Mouse (Mus musculus) neural tube, embryonic 11.5 days (tissue): ENCODE results near the gene Inpp5e. TPM values are rescaled to one million over a fixed set of nuclear protein-coding genes. Genes with fewer than 3 reads are reported as not detected.

Experiments used
- ATAC-seq: fragments of 200-750 bp; cut with Nextera tagmentation; 2 replicates; pipeline ENCODE4 v1.8.0; 2017; ENCODE audit warnings: moderate number of reproducible peaks, mild to moderate bottlenecking, moderate TSS enrichment, moderate library complexity; ENCODE audit not compliant: insufficient read depth, low FRiP score, low TSS enrichment
- DNase-seq: peaks from one replicate; pipeline ENCODE4 v3.0.0-alpha.2; 2015; ENCODE audit warnings: low spot score
- H3K27ac ChIP-seq: fragments of 300-500 bp; sonication (generic); 2 replicates; pipeline ENCODE4 v1.5.1; 2014; ENCODE audit warnings: low read depth, mild to moderate bottlenecking, low read length
- H3K27me3 ChIP-seq: fragments of 300-500 bp; sonication (generic); 2 replicates; pipeline ENCODE4 v1.6.1; 2014; ENCODE audit warnings: mild to moderate bottlenecking, low read length, mixed read lengths; ENCODE audit not compliant: control insufficient read depth, insufficient read depth
- H3K36me3 ChIP-seq: fragments of 300-500 bp; sonication (generic); 2 replicates; pipeline ENCODE4 v1.6.1; 2014; ENCODE audit warnings: mild to moderate bottlenecking, low read length, moderate library complexity, mixed read lengths; ENCODE audit not compliant: control insufficient read depth, insufficient read depth
- H3K4me1 ChIP-seq: fragments of 300-500 bp; sonication (generic); 2 replicates; pipeline ENCODE4 v1.6.1; 2014; ENCODE audit warnings: low read length, mixed read lengths; ENCODE audit not compliant: control insufficient read depth, insufficient read depth
- H3K4me2 ChIP-seq: fragments of 300-500 bp; sonication (generic); 2 replicates; pipeline ENCODE4 v1.6.1; 2014; ENCODE audit warnings: low read depth, mild to moderate bottlenecking, moderate library complexity
- H3K4me3 ChIP-seq: fragments of 300-500 bp; sonication (generic); 2 replicates; pipeline ENCODE4 v1.5.1; 2014; ENCODE audit warnings: low read depth, low read length
- H3K9ac ChIP-seq: fragments of 300-500 bp; sonication (generic); 2 replicates; pipeline ENCODE4 v1.6.1; 2014; ENCODE audit warnings: mild to moderate bottlenecking, low read length
- H3K9me3 ChIP-seq: fragments of 300-500 bp; sonication (generic); 2 replicates; pipeline ENCODE4 v1.6.1; 2016; ENCODE audit warnings: low read length; ENCODE audit not compliant: control insufficient read depth
- WGBS: fragments of 180-500 bp; shearing (Covaris S2); extraction: QIAGEN DNeasy Blood & Tissue Kit; methylation state at CpG from one replicate; pipeline ENCODE4 v1.1.7; 2014; 5-methylcytosine and 5-hydroxymethylcytosine counted together
- polyA plus RNA-seq: library from polyadenylated mRNA; unstranded; fragments of >200 nt; fragmentation: Nextera tagmentation; extraction: Ambion mirVana; gene quantifications from 2 replicates; pipeline ENCODE4 v1.2.1, GENCODE M21; 2014

The Inpp5e gene
- polyA plus RNA-seq, 1 experiment from 2014 or later: 25.4 TPM

DNA sequence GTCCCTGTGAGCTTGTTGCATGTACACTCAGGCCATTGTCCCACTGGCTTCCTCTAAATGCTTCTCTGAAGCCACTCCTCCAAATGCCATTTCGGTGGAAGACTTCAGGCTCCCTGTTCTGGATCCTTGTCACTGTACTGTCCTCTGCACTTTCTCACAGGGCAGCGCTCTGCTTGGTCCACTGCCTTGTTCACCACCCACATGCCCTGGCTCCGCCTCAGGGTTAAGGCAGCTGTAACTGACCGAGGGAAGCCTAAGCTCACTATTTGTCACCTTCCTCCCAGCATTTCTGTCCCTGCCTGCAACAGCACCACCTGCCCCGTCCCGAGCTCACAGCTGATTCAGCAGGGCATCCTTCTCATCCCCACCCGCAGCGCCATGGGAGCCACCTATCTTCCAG lies 5.7 kb downstream of the Inpp5e start:
- Histone ChIP-seq H3K27me3 (no peaks in the 10 kb centered on the region), H3K4me1 (peaks cover 12% of the 10 kb centered on the region), H3K36me3 (peaks cover 13% of the 10 kb centered on the region), H3K9me3 (no peaks in the 10 kb centered on the region), H3K4me2 (no peak overlapping the region), H3K27ac (no peak overlapping the region), H3K9ac (no peak overlapping the region), H3K4me3 (no peak overlapping the region)
- 80% methylated on average over 8 of the region's 8 CpGs for WGBS
- ATAC-seq: no peak
- DNase-seq: no peak

DNA sequence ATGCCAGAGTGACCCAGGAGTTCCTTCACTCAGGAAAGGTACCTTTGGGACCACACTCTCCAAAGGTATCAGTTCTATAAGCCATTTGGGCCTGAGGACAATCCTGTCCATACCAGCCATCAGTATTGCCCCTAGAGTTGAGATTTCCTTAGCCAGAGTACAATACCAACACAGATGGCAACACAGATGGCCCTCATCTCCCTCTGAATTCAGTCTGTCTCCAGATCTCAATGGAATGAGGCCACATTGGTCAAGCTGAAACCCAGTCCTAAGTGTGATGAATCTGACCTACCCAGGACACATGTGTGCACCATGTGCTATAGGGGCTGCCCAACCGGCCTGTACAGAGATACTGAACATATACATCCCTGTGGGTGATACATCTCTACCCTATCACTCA lies 6.7 kb downstream of the Inpp5e start:
- Histone ChIP-seq H3K4me1 (peaks cover 4% of the 10 kb centered on the region; the same call in 1 of the 2 replicates), H3K4me2 (no peak overlapping the region), H3K4me3 (no peak overlapping the region), H3K9ac (no peak overlapping the region), H3K27me3 (no peaks in the 10 kb centered on the region), H3K36me3 (peaks cover 18% of the 10 kb centered on the region), H3K9me3 (no peaks in the 10 kb centered on the region), H3K27ac (no peak overlapping the region)
- ATAC-seq: no peak
- 86% methylated on average over 1 of the region's 1 CpGs for WGBS
- no peak for DNase-seq

DNA sequence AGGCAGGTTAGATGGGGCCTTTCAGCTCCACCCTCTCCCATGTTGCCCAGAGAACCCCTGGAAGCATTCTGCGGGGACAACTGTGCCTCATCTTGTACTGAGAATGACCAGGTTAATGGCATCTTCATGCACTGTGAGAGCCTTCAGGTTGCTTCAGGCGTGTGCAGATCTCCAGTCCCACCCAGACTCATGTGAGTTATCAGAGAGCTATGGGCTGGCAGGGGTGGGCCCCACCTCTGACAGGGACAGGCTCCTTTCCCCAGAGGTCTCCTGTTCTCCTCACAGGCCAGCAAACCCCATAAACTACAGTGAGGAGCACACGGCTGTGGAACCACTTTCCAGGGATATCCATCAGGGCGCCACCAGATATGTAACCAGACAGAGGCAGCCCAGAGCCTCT lies 8.0 kb downstream of the Inpp5e start:
- no peak for ATAC-seq
- H3K9ac ChIP-seq: no peak overlapping the region
- peaks cover 4% of the 10 kb centered on the region; the same call in 1 of the 2 replicates for H3K4me1 ChIP-seq
- WGBS: 88% methylated on average over 4 of the region's 4 CpGs
- no peaks in the 10 kb centered on the region for H3K27me3 ChIP-seq
- no peak overlapping the region for H3K4me2 ChIP-seq
- H3K36me3 ChIP-seq: peaks cover 24% of the 10 kb centered on the region
- H3K27ac ChIP-seq: no peak overlapping the region
- H3K9me3 ChIP-seq: no peaks in the 10 kb centered on the region
- H3K4me3 ChIP-seq: no peak overlapping the region
- DNase-seq: no peak

DNA sequence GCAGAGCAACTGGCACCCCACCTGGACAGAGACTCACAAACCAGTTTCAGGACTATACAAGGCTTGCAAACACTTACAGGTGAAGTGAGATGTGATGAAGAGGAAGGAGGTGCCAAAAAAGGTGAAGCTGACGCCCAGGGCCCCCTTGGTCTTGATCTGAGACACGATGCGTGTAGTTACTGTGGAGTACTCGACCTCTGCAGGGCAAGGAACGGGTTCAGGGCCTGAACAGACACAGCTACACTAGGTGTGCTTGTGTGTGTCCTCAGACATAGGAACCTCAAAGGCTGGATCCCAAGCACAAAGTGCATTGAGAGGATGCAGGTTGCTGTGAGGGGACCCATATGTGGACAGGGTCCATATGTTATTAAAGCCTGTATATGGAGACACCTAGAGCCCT lies 8.7 kb downstream of the Inpp5e start:
- H3K9me3 ChIP-seq: no peaks in the 10 kb centered on the region
- H3K36me3 ChIP-seq: peaks cover 30% of the 10 kb centered on the region
- H3K4me1 ChIP-seq: peaks cover under 1% of the 10 kb centered on the region; the same call in 1 of the 2 replicates
- no peak overlapping the region for H3K9ac ChIP-seq
- H3K27ac ChIP-seq: no peak overlapping the region
- H3K4me2 ChIP-seq: no peak overlapping the region
- 90% methylated on average over 5 of the region's 5 CpGs for WGBS
- no peak overlapping the region for H3K4me3 ChIP-seq
- ATAC-seq (no peak), DNase-seq (no peak)
- no peaks in the 10 kb centered on the region for H3K27me3 ChIP-seq

DNA sequence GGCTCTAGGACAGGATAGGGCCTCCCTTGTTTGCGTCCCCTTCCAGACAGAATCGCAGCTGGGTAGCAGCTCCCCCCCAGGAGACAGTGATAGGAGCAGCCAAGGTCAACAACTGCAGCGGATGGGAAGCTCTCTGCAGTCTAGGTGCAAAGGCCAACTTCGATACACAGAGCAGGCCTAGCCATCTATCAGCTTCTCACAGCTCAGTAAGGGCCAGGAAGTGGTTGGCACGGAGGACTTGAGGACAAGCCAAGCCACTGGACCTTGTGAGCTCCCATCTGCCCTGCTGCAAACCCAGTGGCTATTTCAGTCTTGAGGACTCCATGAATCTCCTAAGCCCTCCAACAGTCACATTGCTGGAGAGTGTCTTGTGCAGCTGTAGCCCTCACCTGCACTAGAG lies 9.4 kb downstream of the Inpp5e start:
- no peak overlapping the region for H3K27ac ChIP-seq
- no peaks in the 10 kb centered on the region for H3K27me3 ChIP-seq
- DNase-seq (no peak), ATAC-seq (no peak)
- WGBS: 92% methylated on average over 5 of the region's 5 CpGs
- no peaks in the 10 kb centered on the region for H3K4me1 ChIP-seq
- peaks cover 35% of the 10 kb centered on the region for H3K36me3 ChIP-seq
- no peak overlapping the region for H3K9ac ChIP-seq
- no peaks in the 10 kb centered on the region for H3K9me3 ChIP-seq
- no peak overlapping the region for H3K4me3 ChIP-seq
- no peak overlapping the region for H3K4me2 ChIP-seq

DNA sequence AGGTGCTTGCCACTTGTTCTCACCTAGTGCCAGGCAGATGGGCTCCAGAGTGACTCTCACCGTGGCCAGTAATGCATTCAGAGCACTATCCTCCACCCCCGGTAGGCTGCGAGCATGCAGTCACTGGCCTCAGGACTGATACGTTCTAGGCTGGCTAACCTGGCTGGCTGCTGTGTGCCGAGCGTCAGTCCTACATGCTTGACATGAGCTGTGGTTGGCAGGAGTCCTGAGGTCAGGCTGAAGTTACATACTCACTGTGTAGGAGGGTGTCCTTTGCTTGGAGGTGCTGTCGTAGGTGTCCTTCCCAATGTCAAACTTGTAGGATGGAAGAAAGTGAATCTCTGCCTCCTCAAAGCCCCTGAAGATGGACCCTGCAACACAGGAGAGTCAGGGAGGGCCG lies 10.0 kb downstream of the Inpp5e start:
- Histone ChIP-seq H3K36me3 (peaks cover 39% of the 10 kb centered on the region), H3K9me3 (no peaks in the 10 kb centered on the region), H3K4me2 (no peak overlapping the region), H3K4me1 (no peaks in the 10 kb centered on the region), H3K27ac (no peak overlapping the region), H3K4me3 (no peak overlapping the region), H3K9ac (no peak overlapping the region), H3K27me3 (no peaks in the 10 kb centered on the region)
- ATAC-seq (no peak), DNase-seq (no peak)
- WGBS: 90% methylated on average over 8 of the region's 8 CpGs

DNA sequence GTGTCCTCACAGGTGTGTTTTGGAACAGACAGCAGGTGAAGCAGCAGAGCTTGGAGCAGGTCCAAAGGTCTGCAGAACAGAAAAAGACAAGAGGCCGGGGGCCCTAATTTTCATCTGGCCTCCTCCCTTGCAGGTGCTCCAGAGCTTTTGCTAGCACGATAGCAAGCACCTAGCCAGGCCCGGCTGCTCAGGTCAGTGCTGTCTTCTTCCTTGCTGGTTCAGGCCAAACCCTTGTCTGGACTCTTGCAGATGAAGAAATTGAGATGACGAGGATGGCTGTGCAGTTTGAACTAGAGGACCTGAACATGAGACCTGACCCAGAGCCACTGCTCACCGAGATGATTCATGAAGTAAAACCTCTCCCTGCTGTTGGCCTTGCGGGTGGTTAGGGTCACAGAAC lies 17.4 kb downstream of the Inpp5e start:
- peaks cover 47% of the 10 kb centered on the region for H3K36me3 ChIP-seq

DNA sequence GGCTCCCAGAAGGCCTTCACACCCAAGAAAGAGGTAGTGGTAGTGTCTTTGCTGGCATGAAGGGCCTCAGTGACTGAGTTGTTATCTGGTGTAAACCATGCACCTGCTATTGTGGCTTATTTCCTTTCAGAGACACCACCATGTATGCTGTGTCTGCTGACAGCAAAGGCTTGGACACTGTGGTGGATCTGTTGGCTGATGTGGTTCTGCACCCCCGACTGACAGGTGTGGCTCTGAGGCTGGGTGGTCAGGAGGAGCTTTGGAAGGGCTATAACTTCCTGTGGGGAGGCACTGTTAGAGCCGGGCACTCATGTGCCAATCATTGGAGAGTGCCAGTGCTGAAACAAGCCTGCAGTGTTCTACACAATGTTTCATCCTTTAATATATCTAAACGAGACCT lies 18.0 kb downstream of the Inpp5e start:
- 78% methylated on average over 3 of the region's 3 CpGs for WGBS
- Histone ChIP-seq H3K4me3 (no peak overlapping the region), H3K36me3 (peaks cover 43% of the 10 kb centered on the region), H3K9me3 (no peaks in the 10 kb centered on the region), H3K27me3 (no peaks in the 10 kb centered on the region), H3K4me1 (peaks cover 10% of the 10 kb centered on the region; the same call in 1 of the 2 replicates), H3K4me2 (no peak overlapping the region), H3K9ac (no peak overlapping the region), H3K27ac (no peak overlapping the region)
- DNase-seq (no peak), ATAC-seq (no peak)

More for the DNA sequence above, 17.4 kb downstream of the Inpp5e start:
- 91% methylated on average over 6 of the region's 6 CpGs for WGBS
- peaks cover 10% of the 10 kb centered on the region; the same call in 1 of the 2 replicates for H3K4me1 ChIP-seq
- no peak overlapping the region for H3K27ac ChIP-seq
- DNase-seq: no peak
- no peak overlapping the region for H3K9ac ChIP-seq
- ATAC-seq: no peak
- H3K4me3 ChIP-seq: no peak overlapping the region
- H3K9me3 ChIP-seq: no peaks in the 10 kb centered on the region
- H3K4me2 ChIP-seq: no peak overlapping the region
- no peaks in the 10 kb centered on the region for H3K27me3 ChIP-seq

DNA sequence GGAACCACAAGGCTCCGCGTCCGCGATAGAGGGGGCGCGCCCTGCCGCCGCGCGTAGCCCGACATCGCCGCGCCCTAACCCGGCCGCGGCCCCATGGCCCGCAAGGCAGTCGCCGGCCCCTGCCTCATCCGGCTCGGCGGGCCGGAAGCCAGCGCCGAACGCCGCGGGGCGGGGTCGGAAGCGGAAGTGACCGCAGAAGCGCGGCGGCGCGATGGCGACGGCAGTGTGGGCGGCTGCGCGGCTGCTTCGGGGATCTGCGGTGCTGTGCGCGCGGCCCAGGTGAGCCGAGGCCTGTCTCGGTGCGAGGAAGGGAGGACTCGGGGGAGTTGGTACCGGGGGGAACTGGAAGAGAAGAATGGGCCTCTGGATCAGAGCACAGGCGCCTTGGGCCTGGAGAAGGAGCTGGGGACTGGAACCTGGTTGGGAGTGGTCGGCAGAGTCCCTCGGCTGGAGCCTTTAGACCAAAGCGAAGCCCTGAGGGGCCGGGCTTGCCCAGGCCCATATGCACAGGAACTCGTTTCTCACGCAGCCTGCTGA lies 19.8 kb downstream of the Inpp5e start, which contains the start of the genes Entr1 and Pmpca:
Entr1 (minus strand) TSS at position 163 of the 537 bp plus-strand sequence.
Pmpca (plus strand) TSS at position 186 of the 537 bp plus-strand sequence.
- peaks cover 10% of the 10 kb centered on the region; the same call in 1 of the 2 replicates for H3K4me1 ChIP-seq
- ATAC-seq (peak; percentile 90), DNase-seq (peak; percentile 92)
- peak within 1 kb of the TSS; percentile 92 for H3K9ac ChIP-seq
- peaks cover 40% of the 10 kb centered on the region for H3K36me3 ChIP-seq
- peak within 1 kb of the TSS; percentile 99 for H3K4me2 ChIP-seq
- H3K27ac ChIP-seq: peak within 1 kb of the TSS; percentile 62
- H3K27me3 ChIP-seq: no peaks in the 10 kb centered on the region
- under 1% methylated on average over 43 of the region's 60 CpGs for WGBS
- peak within 1 kb of the TSS; percentile 93 for H3K4me3 ChIP-seq
- H3K9me3 ChIP-seq: no peaks in the 10 kb centered on the region
